Mouse (Mus musculus) MEL (cell line): ENCODE data around the gene Clrn1.

Experiments
- GABPA ChIP-seq: IDR thresholded peaks from 2 replicates; pipeline ENCODE4 v1.6.1; 2012; ENCODE audit warnings: low read depth, mild to moderate bottlenecking, inconsistent platforms, low read length, improper control_type of control experiment, moderate library complexity
- POLR2A ChIP-seq, 2 experiments: IDR thresholded peaks; 2 replicates each; pipeline ENCODE4 v1.6.1; 2011 to 2012; ENCODE audit warnings: low read length in 2 of 2, mild to moderate bottlenecking in 2 of 2, control low read depth in 1 of 2, improper control_type of control experiment in 1 of 2, low read depth in 1 of 2, moderate library complexity in 1 of 2; ENCODE audit not compliant: control insufficient read depth in 1 of 2, insufficient read depth in 1 of 2, poor library complexity in 1 of 2
- POLR2AphosphoS2 ChIP-seq: IDR thresholded peaks from 2 replicates; pipeline ENCODE4 v1.6.1; 2011; ENCODE audit warnings: low read length, improper control_type of control experiment

DNA sequence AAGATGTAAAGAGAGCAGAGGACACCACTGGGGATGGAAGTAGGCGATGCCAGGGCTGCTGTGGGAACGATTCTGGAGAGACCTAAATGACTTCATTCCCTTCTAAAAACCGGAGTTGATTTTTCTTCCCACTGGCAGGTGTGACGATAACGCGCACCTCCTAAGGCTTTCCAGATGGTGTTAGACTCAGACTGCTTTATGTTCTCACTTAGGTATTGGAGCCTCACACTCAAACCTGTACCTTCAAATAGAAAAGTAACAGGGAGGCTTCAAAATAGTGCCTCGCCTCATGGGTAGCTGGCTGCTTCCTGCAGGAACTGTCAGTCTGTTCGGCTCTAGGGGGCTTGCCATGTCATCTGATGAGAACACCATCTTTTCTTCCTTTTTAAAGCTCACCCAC lies 86.9 kb downstream of the Clrn1 start:
- TF ChIP-seq POLR2AphosphoS2 (no peak), GABPA (no peak), POLR2A (IDR thresholded peaks at IDR 0.05; ENCODE audit: control insufficient read depth in 1 of 2, insufficient read depth in 1 of 2, low read depth in 1 of 2, low read length in 2 of 2, poor library complexity in 1 of 2) (no peak)
